ENCODE assay signal across 22 mouse cellular contexts in genomic region chr12:40669460-40669859, GRCm38 (mm10).
DNase-seq lines count a peak whose midpoint lies in the region; ATAC-seq and TF ChIP-seq lines count a peak whose summit lies in the region.
"Had no signal": no experiment of that assay in that cellular context is flagged by ENCODE, and none has a peak within 500 bp of the region (broad histone marks: within the 10 kb centered on the region; RNA-seq: fewer than 3 reads in every experiment).

No protein-coding gene starts in this region.

- H3K4me2 ChIP-seq in forebrain, postnatal 0 days (ENCODE audit: low read depth) = no peak overlapping the region
- H3K4me2 ChIP-seq in forebrain, embryonic 16.5 days (ENCODE audit: low read length) = no peak overlapping the region

- no peak for TF ChIP-seq CTCF in forebrain, postnatal 0 days (IDR thresholded peaks at IDR 0.05; ENCODE audit: low read depth)
- TF ChIP-seq CTCF in gastrocnemius, adult 2 months (IDR thresholded peaks at IDR 0.05) = no peak

- peak; percentile 85 for ATAC-seq in forebrain, postnatal 0 days
- no peak for ATAC-seq in forebrain, embryonic 16.5 days
- peak; percentile 87 for ATAC-seq in frontal cortex, adult (ENCODE audit: low TSS enrichment)
- ATAC-seq: activated CD4-positive, CD25-positive, alpha-beta regulatory T cell, adult 4 months; CD4-positive, CD25-positive, alpha-beta regulatory T cell, adult 4 months; Patski had no signal

- H3K36me3 ChIP-seq in forebrain, postnatal 0 days (ENCODE audit: insufficient read depth) = no peaks in the 10 kb centered on the region
- H3K36me3 ChIP-seq in forebrain, embryonic 16.5 days (ENCODE audit: control insufficient read depth, insufficient read depth) = peaks cover 4% of the 10 kb centered on the region; the same call in 1 of the 2 replicates
- H3K36me3 ChIP-seq: G1E had no signal

- H3K4me3 ChIP-seq in forebrain, postnatal 0 days (ENCODE audit: low read depth, low read length) = no peak overlapping the region
- H3K4me3 ChIP-seq in forebrain, embryonic 16.5 days (replicated peaks; ENCODE audit: low read length) = no peak overlapping the region
- no peak overlapping the region for H3K4me3 ChIP-seq in gastrocnemius, adult 2 months

- no peaks in the 10 kb centered on the region for H3K9me3 ChIP-seq in forebrain, postnatal 0 days (ENCODE audit: low read length)
- H3K9me3 ChIP-seq in forebrain, embryonic 16.5 days (ENCODE audit: control insufficient read depth, low read length) = no peaks in the 10 kb centered on the region
- H3K9me3 ChIP-seq: G1E had no signal

- DNase-seq in forebrain, postnatal 0 days = peak; percentile 16
- no peak for DNase-seq in frontal cortex, adult 2 months (ENCODE audit: extremely low spot score in 1 of 2, low spot score in 1 of 2)
- no peak for DNase-seq in gastrocnemius, adult 2 months
- no peak for DNase-seq in gastrocnemius, postnatal 25 days
- DNase-seq in heart, adult 11 months = peak; percentile 49
- DNase-seq in heart, postnatal 10 days = no peak
- DNase-seq: adrenal gland, adult 2 months; adrenal gland, adult 8-10 months; adrenal gland, postnatal 10 days; adrenal gland, postnatal 14 days; adrenal gland, postnatal 25 days; adrenal gland, postnatal 36 days; B cell, adult 2 months; cerebellum, adult 11 months; cerebellum, adult 11-12 months had no signal

- H3K4me1 ChIP-seq in forebrain, postnatal 0 days (ENCODE audit: insufficient read depth) = no peaks in the 10 kb centered on the region
- H3K4me1 ChIP-seq in forebrain, embryonic 16.5 days (replicated peaks; ENCODE audit: control insufficient read depth, insufficient read depth, low read length) = no peaks in the 10 kb centered on the region

- H3K9ac ChIP-seq in forebrain, postnatal 0 days = no peak overlapping the region
- H3K9ac ChIP-seq in forebrain, embryonic 16.5 days (replicated peaks; ENCODE audit: low read depth, low read length) = no peak overlapping the region

- 82% methylated on average over 2 of the region's 2 CpGs for WGBS in forebrain, postnatal 0 days
- WGBS in forebrain, embryonic 16.5 days = 93% methylated on average over 2 of the region's 2 CpGs

- H3K27me3 ChIP-seq in forebrain, postnatal 0 days (ENCODE audit: insufficient read depth, low read length) = no peaks in the 10 kb centered on the region
- no peaks in the 10 kb centered on the region for H3K27me3 ChIP-seq in forebrain, embryonic 16.5 days (replicated peaks; ENCODE audit: control insufficient read depth, insufficient read depth, low read length)
- H3K27me3 ChIP-seq: CH12.LX, Patski had no signal

- intact Hi-C loops in gastrocnemius, adult 2 months (cut with DNase I) = loop anchor here (5.0 kb wide), 1 partner anchor 87 kb away; no protein-coding TSS in a partner anchor
- intact Hi-C loops in heart, postnatal 10 days (cut with DNase I) = no loop called here

- no peak overlapping the region for H3K27ac ChIP-seq in forebrain, postnatal 0 days (ENCODE audit: low read depth, low read length)
- no peak overlapping the region for H3K27ac ChIP-seq in forebrain, embryonic 16.5 days (ENCODE audit: low read length)
- H3K27ac ChIP-seq in gastrocnemius, adult 2 months = peak overlapping the region; percentile 82

Comparison
In these comparisons a context has a peak if more than half of its experiments do, and no peak if none do; other contexts are left out.
1. DNase-seq: peak in forebrain, postnatal 0 days (single experiment) and heart, adult 11 months (single experiment); none in frontal cortex, adult 2 months (0 of 2), gastrocnemius, adult 2 months (single experiment), gastrocnemius, postnatal 25 days (single experiment) and heart, postnatal 10 days (0 of 2).